Mouse (Mus musculus): ENCODE data around the gene Ank2.

Ank2 gene

GRCm38 (mm10) chr3:127498742-127499400 is at the start of gene Ank2:
Ank2 (minus strand) TSS chr3:127499350.
- DNase-seq (ENCODE audit: low spot score) = no peak

GRCm38 (mm10) chr3:127547882-127548281 is 48.7 kb upstream of the Ank2 start:
- no peak for DNase-seq (ENCODE audit: low spot score)

- DNase-seq (ENCODE audit: low spot score) = no peak
These were observed 45.5 kb upstream of the Ank2 start for GRCm38 (mm10) chr3:127544610-127545121.

DNA sequence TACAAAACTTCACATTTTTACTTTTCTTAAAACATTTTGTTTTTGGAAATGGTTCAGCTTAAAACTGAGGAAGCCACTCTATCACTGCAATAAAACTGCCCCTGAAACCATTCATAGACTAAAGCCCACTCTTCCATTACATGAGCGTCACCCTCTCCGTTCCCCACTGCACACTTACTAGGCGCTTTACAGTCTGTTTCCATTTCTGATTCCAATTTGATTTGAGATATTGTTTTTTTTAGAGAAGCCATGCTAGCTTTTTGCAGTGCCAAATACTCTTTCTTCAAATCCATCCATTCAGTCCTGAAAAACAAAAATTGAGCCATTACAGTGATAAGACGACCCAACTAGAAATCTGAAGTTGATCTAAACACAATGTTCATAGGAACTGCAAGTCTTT is 44.8 kb upstream of the Ank2 start:
- DNase-seq (ENCODE audit: low spot score) = no peak

DNA sequence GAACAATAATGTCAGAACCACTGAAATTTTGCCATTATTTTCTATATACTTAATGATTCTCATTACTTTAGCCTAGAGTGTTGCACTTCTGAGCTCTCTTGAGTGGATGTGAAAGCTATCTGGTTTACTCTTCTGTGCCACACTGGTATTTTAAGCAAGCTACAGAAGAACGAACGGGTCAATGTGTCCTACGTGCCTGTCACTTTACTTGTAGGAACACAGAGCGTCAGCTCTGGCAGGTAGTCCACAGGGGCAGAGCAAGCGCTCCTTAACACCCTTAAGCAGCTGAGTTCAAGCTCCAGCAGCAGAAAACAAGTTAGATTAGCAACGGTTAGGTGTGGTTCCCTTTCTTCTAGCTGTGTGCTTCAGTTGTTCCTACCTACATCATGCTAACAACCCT is 40.0 kb upstream of the Ank2 start:
- no peak for DNase-seq (ENCODE audit: low spot score)

GRCm38 (mm10) chr3:127530293-127530692 is 31.1 kb upstream of the Ank2 start:
- no peak for DNase-seq (ENCODE audit: low spot score)

DNA sequence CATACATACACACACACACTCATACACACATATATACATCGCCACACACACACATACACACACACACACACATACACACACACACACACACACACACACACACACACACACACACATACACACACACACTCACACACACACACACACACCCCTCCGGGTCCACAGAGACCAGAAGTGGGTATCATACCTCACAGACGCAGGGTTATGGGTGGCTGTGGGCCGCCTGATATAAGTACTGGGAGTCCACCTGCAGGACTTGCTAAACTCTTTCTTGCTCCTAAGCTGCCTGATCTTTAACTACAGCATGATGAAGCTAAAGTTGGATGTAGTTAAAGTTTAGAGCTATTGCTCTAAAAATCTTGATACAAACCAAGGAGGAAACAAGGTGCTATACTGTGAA is 30.7 kb upstream of the Ank2 start:
- no peak for DNase-seq (ENCODE audit: low spot score)

GRCm38 (mm10) chr3:127529210-127529609 is 30.1 kb upstream of the Ank2 start:
- DNase-seq (ENCODE audit: low spot score) = no peak

DNA sequence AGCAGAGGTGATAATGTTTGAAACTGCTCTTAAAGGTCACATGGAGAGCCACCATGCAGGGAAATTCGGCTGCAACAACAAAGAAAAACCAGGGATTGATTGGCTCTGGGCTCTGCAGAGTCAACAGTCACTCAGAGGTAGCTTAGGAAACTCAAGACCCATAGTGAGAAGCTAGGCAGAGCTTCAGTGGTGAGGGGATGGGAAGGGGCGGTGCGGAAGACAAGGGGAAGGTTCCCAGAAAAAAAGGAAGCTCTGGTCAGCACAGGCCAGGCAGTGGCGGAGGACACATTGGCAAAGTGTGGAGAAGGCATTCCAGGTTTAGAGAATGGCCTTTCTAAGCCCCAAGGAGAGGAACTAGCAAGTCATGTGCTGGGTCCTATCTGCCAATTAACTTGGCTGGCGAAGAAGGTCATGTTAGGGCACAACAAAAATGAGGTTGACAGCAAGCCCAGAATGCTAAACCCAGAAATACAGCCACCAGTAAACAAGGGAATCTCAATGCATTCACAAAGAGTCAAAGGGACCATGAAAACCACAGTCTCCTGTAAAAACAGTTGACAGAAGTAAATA is 28.4 kb upstream of the Ank2 start:
- no peak for DNase-seq (ENCODE audit: low spot score)

- no peak for DNase-seq (ENCODE audit: low spot score)
These were observed 26.2 kb upstream of the Ank2 start for GRCm38 (mm10) chr3:127525188-127525819.

GRCm38 (mm10) chr3:127521156-127521555 is 22.0 kb upstream of the Ank2 start:
- DNase-seq (ENCODE audit: low spot score) = no peak

DNA sequence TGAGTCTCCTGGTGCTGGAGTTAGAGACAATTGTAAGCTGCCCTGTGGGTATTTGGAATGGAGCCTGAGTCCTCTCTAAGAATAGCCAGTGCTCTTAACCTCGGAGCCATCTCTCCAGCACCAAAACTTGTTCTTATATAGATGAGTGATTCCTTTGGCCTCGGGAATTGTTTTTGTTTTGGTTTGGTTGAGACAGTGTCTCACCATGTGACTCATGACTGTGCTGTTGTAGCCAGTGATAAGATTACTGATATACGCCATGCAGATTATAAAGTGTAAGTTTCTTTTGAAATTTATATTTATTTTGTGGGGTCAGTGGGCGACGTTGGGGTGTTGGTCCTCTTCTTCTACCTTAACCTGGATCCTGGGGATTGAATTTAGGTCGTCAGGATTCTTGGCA is 21.1 kb upstream of the Ank2 start:
- no peak for DNase-seq (ENCODE audit: low spot score)

DNA sequence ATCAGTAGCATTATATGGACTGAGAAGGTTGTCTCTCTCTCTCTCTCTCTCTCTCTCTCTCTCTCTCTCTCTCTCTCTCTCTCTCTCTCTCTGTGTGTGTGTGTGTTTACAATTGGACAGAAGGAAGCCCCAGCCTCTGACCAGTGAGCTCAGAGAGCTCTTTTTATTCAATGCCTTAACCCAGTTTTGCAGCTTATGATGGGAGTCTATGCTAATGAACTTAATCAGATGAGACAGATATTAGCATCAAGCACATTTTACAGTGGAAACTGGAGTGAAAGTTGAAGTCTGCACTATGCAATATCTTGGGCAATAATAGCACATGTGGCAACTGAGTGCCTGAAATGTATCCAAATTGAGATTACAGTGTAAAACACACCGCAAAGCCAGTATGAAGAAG is 16.1 kb upstream of the Ank2 start:
- no peak for DNase-seq (ENCODE audit: low spot score)

GRCm38 (mm10) chr3:127513699-127514098 is 14.5 kb upstream of the Ank2 start:
- no peak for DNase-seq (ENCODE audit: low spot score)

GRCm38 (mm10) chr3:127512794-127513335 is 13.7 kb upstream of the Ank2 start:
- no peak for DNase-seq (ENCODE audit: low spot score)

- DNase-seq (ENCODE audit: low spot score) = no peak
These were observed 12.9 kb upstream of the Ank2 start for GRCm38 (mm10) chr3:127511786-127512746.

- no peak for DNase-seq (ENCODE audit: low spot score)
These were observed 9.0 kb upstream of the Ank2 start for GRCm38 (mm10) chr3:127507878-127508783.

- no peak for DNase-seq (ENCODE audit: low spot score)
These were observed 881 bp downstream of the Ank2 start for GRCm38 (mm10) chr3:127498197-127498741.

- DNase-seq (ENCODE audit: low spot score) = no peak
These were observed 6.5 kb downstream of the Ank2 start for GRCm38 (mm10) chr3:127492663-127493062.

DNA sequence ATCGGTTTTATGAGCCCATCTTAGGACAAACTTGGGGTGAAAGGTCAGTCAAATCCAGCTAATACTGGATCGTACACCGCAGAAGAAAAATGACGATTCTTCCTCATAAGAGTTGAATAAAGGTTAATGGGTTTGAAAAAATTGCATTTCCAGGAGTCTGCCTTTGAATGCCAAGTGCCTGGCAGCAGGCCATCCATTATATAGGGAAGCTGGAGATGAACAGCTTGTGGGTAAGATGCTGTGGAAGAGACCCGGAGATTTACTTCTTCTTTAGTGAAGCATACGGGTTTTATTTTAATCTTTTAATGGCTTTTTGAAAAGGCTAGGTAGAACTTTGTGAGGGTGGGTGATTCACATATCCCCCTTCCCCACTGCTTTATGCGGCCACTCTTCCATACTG is 11.8 kb downstream of the Ank2 start:
- DNase-seq (ENCODE audit: low spot score) = no peak

- DNase-seq (ENCODE audit: low spot score) = no peak
These were observed 14.0 kb downstream of the Ank2 start for GRCm38 (mm10) chr3:127485174-127485573.

Data from lung, postnatal 25 days (tissue).